Mouse (Mus musculus) hindbrain, postnatal 0 days (tissue): Measurements from ENCODE around the gene Eml5. TPM values are rescaled to one million over a fixed set of nuclear protein-coding genes. Genes with fewer than 3 reads are reported as not detected.

Experiments used
- ATAC-seq: fragments of 200-750 bp; cut with Nextera tagmentation; 2 replicates; pipeline ENCODE4 v1.8.0; 2017; ENCODE audit warnings: mild to moderate bottlenecking, moderate TSS enrichment, moderate library complexity
- DNase-seq: peaks from one replicate; pipeline ENCODE4 v3.0.0-alpha.2; 2015; ENCODE audit warnings: low spot score
- H3K27ac ChIP-seq: fragments of 300-500 bp; sonication (generic); 2 replicates; pipeline ENCODE4 v1.5.1; 2014; ENCODE audit warnings: mild to moderate bottlenecking
- H3K27me3 ChIP-seq: fragments of 300-500 bp; sonication (generic); 2 replicates; pipeline ENCODE4 v1.6.1; 2014; ENCODE audit warnings: low read length, mixed read lengths; ENCODE audit not compliant: insufficient read depth
- H3K36me3 ChIP-seq: fragments of 300-500 bp; sonication (generic); 2 replicates; pipeline ENCODE4 v1.6.1; 2014; ENCODE audit warnings: low read length, mixed read lengths; ENCODE audit not compliant: insufficient read depth
- H3K4me1 ChIP-seq: fragments of 300-500 bp; sonication (generic); 2 replicates; pipeline ENCODE4 v1.6.1; 2014; ENCODE audit warnings: antibody characterized with exemption, low read length, mixed read lengths; ENCODE audit not compliant: insufficient read depth
- H3K4me2 ChIP-seq: fragments of 300-500 bp; sonication (generic); 2 replicates; pipeline ENCODE4 v1.6.1; 2014; ENCODE audit warnings: low read depth, mild to moderate bottlenecking, low read length, moderate library complexity, mixed read lengths
- H3K4me3 ChIP-seq: fragments of 300-500 bp; sonication (generic); 2 replicates; pipeline ENCODE4 v1.5.1; 2014; ENCODE audit warnings: low read length
- H3K9ac ChIP-seq: fragments of 300-500 bp; sonication (generic); replicated peaks from 2 replicates; pipeline ENCODE4 v1.6.1; 2014; ENCODE audit warnings: mild to moderate bottlenecking, low read length, moderate library complexity, mixed read lengths
- H3K9me3 ChIP-seq: fragments of 300-500 bp; sonication (generic); 2 replicates; pipeline ENCODE4 v1.6.1; 2016; ENCODE audit warnings: low read length, mixed read lengths
- CTCF ChIP-seq: IDR thresholded peaks from 2 replicates; pipeline ENCODE4 v1.5.1; 2016; ENCODE audit warnings: antibody characterized with exemption, control low read depth, low read depth
- WGBS: fragments of 180-500 bp; shearing (Covaris S2); extraction: QIAGEN DNeasy Blood & Tissue Kit; methylation state at CpG from one replicate; pipeline ENCODE4 v1.1.7; 2014; 5-methylcytosine and 5-hydroxymethylcytosine counted together
- polyA plus RNA-seq: library from polyadenylated mRNA; unstranded; fragments of >200 nt; fragmentation: Nextera tagmentation; extraction: Ambion mirVana; gene quantifications from 2 replicates; pipeline ENCODE4 v1.2.1, GENCODE M21; 2015
- total RNA-seq: library from RNA; depleted of rRNA; stranded (reverse); fragments of >200 nt; gene quantifications from 2 replicates; pipeline ENCODE4 v1.2.3, GENCODE M21; 2014

Eml5 gene
- total and polyA plus RNA-seq, 2 experiments from 2014 or later, result 12.4 to 23.4 TPM

- no peak overlapping the region for H3K4me2 ChIP-seq
- no peak overlapping the region for H3K4me3 ChIP-seq
- no peak overlapping the region for H3K27ac ChIP-seq
- 90% methylated on average over 3 of the region's 3 CpGs for WGBS
- H3K9me3 ChIP-seq, result no peaks in the 10 kb centered on the region
- DNase-seq (no peak), ATAC-seq (no peak)
- no peak for TF ChIP-seq CTCF
- H3K9ac ChIP-seq, result no peak overlapping the region
- H3K36me3 ChIP-seq, result peaks cover 20% of the 10 kb centered on the region
- no peaks in the 10 kb centered on the region for H3K4me1 ChIP-seq
- no peaks in the 10 kb centered on the region for H3K27me3 ChIP-seq
Measured at GRCm38 (mm10) chr12:98837940-98838339, 63.3 kb downstream of the Eml5 start.

GRCm38 (mm10) chr12:98835466-98835865 is 65.8 kb downstream of the Eml5 start:
- Histone ChIP-seq H3K9ac (no peak overlapping the region), H3K9me3 (no peaks in the 10 kb centered on the region), H3K27me3 (no peaks in the 10 kb centered on the region), H3K4me3 (no peak overlapping the region), H3K36me3 (peaks cover 14% of the 10 kb centered on the region), H3K4me2 (no peak overlapping the region), H3K4me1 (no peaks in the 10 kb centered on the region), H3K27ac (no peak overlapping the region)
- no peak for TF ChIP-seq CTCF
- no peak for ATAC-seq
- no peak for DNase-seq
- 89% methylated on average over 2 of the region's 2 CpGs for WGBS

DNA sequence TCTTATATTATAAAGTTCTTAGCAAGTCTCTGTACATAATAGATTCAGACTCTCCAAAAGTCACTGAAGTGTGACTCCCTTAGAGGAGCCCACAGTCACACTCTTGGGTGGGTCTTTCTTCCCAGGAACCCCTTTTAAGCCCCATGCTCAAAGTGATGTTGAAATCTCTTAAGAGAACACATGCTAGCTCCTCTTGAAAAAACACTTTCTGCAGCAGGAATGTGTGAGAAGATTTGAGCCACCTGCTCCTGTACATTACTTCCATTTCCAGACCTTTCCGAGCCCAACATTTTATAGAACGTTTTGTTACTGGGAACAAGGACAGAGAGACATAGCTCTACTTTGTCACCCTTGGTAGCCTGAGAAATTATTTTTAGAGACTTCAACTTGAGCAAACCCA is 66.4 kb downstream of the Eml5 start:
- no peak for ATAC-seq
- 97% methylated on average over 2 of the region's 2 CpGs for WGBS
- no peak for DNase-seq

GRCm38 (mm10) chr12:98833901-98834300 is 67.4 kb downstream of the Eml5 start:
- DNase-seq, result no peak
- H3K36me3 ChIP-seq, result peaks cover 20% of the 10 kb centered on the region
- no peaks in the 10 kb centered on the region for H3K4me1 ChIP-seq
- no peak overlapping the region for H3K4me3 ChIP-seq
- 86% methylated on average over 1 of the region's 1 CpGs for WGBS
- ATAC-seq, result no peak
- H3K9me3 ChIP-seq, result no peaks in the 10 kb centered on the region
- H3K9ac ChIP-seq, result no peak overlapping the region
- no peak overlapping the region for H3K4me2 ChIP-seq
- TF ChIP-seq CTCF, result no peak
- no peak overlapping the region for H3K27ac ChIP-seq
- no peaks in the 10 kb centered on the region for H3K27me3 ChIP-seq

More for the DNA sequence above, 66.4 kb downstream of the Eml5 start:
- no peak overlapping the region for H3K27ac ChIP-seq
- peaks cover 17% of the 10 kb centered on the region for H3K36me3 ChIP-seq
- no peak overlapping the region for H3K4me2 ChIP-seq
- H3K9me3 ChIP-seq, result no peaks in the 10 kb centered on the region
- H3K9ac ChIP-seq, result no peak overlapping the region
- H3K27me3 ChIP-seq, result no peaks in the 10 kb centered on the region
- no peaks in the 10 kb centered on the region for H3K4me1 ChIP-seq
- H3K4me3 ChIP-seq, result no peak overlapping the region
- no peak for TF ChIP-seq CTCF

DNA sequence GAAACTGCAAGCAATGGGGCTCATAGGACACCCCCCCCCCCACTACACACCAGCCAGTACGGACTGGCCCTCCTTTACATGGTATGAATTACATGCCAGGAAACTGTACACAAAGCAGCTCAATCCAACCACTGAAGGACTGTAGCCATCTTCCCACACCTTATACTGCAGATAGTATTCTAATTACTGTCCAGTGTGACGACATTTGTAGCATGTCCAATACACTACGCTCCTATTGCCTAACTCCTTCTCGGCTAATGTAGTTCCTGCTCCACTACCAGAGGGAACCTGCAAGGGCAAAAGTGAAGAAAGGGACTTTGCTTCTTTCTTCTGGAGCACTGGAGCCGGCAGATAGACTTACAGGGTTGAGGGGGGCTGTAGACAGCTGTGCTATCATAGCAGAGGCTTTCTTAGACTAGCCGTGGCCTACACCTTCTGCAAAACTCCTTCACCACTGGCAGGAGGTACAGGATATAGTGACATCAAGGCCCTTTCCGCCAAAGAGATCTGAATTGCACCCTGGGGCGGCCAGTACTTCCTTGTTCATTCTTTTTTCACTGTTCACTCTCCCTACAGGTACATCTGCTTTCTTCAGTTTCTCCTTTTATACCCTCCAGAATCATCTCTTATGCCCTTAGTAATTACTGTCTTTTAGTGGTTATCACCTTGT is 68.2 kb downstream of the Eml5 start:
- peaks cover 20% of the 10 kb centered on the region for H3K36me3 ChIP-seq

DNA sequence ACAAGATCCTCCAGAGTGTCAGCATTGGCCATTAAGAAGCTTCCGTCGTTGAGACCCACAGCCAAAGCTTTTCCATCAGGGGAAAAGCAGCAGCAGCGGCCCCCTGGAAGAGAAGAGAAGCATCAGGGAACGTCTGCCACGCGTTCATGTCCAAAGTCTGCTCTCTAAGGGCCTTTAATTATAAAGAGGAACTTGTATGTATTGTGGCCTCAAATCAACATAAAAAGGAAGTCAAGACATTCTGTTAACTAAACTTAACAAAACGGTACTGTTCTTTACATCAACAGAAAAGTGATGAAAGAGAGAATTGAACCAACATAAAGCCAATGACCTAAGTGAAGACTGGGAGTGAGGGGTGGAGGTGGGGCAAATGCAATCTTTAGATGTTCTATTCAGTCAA is 70.2 kb downstream of the Eml5 start:
- Histone ChIP-seq H3K9me3 (no peaks in the 10 kb centered on the region), H3K36me3 (peaks cover 12% of the 10 kb centered on the region; the same call in 1 of the 2 replicates), H3K4me1 (no peaks in the 10 kb centered on the region), H3K27ac (no peak overlapping the region), H3K4me3 (no peak overlapping the region), H3K27me3 (no peaks in the 10 kb centered on the region), H3K9ac (no peak overlapping the region), H3K4me2 (no peak overlapping the region)
- DNase-seq (no peak), ATAC-seq (no peak)
- TF ChIP-seq CTCF, result no peak
- WGBS, result 86% methylated on average over 7 of the region's 7 CpGs

More for the DNA sequence above, 68.2 kb downstream of the Eml5 start:
- Histone ChIP-seq H3K27ac (no peak overlapping the region), H3K4me3 (no peak overlapping the region), H3K9me3 (no peaks in the 10 kb centered on the region), H3K4me2 (no peak overlapping the region), H3K9ac (no peak overlapping the region), H3K4me1 (no peaks in the 10 kb centered on the region), H3K27me3 (no peaks in the 10 kb centered on the region)
- no peak for ATAC-seq
- WGBS, result 94% methylated on average over 8 of the region's 8 CpGs
- no peak for TF ChIP-seq CTCF
- no peak for DNase-seq

GRCm38 (mm10) chr12:98820781-98821180 is 80.5 kb downstream of the Eml5 start:
- no peak overlapping the region for H3K4me2 ChIP-seq
- no peaks in the 10 kb centered on the region for H3K4me1 ChIP-seq
- no peak overlapping the region for H3K9ac ChIP-seq
- no peak for ATAC-seq
- no peak overlapping the region for H3K4me3 ChIP-seq
- no peaks in the 10 kb centered on the region for H3K9me3 ChIP-seq
- H3K36me3 ChIP-seq, result peaks cover 13% of the 10 kb centered on the region; the same call in 1 of the 2 replicates
- no peaks in the 10 kb centered on the region for H3K27me3 ChIP-seq
- 64% methylated on average over 2 of the region's 2 CpGs for WGBS
- H3K27ac ChIP-seq, result no peak overlapping the region
- no peak for DNase-seq
- TF ChIP-seq CTCF, result no peak
